Mouse (Mus musculus): ENCODE data around the gene Kcnq1. TPM values are rescaled to one million over a fixed set of nuclear protein-coding genes. Genes with fewer than 3 reads are reported as not detected.

Gene Kcnq1
- total RNA-seq (2021) = 1 to 10 TPM; 1.6 to 1.9 TPM
- long read RNA-seq, experiment 1, partial matches to known transcripts = 0 of 3 reads
- long read RNA-seq, experiment 1, other reads (novel, unspliced or antisense) = 3 of 3 reads
- long read RNA-seq, experiment 2 = 0 reads

DNA sequence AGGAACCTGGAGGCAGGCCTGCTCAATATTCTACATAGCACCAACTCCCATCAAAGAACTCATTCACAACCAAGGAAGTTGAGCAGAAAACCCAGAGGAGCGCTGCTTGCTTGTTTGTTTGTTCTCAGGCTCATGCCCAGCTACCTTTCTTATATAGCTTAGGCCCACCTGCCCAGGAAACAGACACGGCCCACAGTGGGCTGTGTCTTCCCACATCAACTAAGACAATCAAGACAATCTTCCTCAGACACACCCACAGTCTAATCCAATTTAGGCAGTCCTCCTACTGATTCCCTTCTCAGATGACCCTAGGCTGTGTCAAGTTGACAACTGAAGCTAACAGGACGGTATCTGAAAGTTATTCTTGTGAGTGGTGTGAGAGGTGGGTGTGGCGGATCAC, at the start of gene Kcnq1:
Kcnq1 (plus strand) TSS at position 301 of the 400 bp plus-strand sequence.
- no peak for DNase-seq

DNA sequence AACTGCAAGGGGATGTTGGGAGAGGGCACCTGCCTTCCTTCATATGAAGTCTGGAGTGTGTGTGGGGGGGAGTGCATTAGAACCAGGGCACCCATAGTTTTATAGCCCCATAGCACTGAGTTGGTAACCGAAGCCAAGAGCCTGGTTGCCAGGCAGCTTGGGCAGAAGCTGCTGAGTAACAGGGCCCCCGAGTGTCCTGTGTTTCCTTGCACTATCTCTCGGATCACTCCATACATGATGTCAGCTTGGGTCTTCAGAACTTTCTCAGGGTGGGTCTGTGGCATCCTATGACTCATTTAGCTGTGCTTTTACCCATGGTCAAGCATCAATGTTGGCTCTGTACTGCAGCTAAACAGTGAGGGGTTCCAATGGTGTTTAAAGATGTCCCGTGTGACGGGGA, 49.1 kb upstream of the Kcnq1 start:
- DNase-seq = no peak

DNA sequence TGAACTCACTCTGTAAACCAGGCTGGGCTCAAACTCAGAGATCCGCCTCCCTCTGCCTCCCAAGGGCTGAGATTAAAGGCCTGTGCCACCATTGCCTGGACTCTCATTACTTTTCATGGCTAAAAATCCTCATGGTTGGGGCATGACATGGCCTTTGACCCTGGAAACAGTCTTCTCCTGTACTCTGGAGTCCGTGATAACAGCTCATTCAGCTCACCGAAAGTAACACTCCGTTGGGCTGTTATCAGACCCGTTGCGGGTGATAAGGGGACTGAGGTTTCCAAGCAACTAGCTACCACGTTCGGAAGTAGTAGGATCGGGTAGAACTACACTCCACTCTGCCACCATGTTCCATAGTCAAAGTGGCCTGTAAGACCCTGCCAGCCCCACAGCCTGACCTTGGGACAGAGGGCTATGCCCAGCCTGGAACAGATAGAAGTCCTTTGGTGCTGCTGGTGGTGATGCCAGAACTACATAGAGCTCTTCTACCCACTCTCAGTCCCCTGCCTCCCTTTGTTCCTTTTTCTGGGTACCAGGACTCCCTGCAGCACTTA, 48.4 kb upstream of the Kcnq1 start:
- no peak for DNase-seq

DNA sequence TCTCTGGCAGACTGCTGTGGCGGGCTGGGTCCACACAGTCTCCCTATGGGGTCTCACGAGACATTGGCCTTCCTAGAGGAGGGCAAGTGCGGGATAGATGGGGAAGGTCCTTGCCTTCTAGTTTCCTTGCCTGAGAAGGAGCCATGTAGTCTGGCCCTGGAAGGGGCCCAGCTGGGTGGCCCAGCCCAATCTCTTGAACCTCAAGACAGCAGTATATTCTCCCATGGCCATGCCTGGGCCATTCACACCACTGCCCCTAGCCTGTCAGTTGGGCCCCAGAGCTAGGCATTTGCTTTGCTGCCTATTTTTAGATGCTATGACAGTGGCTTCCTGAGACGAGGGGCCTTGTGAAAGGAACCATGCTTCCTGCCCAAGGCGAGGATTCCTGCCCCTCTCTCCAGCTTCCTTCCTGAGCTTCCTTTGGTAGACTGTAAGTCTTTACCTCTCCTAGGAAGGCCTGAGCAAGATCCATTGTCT, 47.9 kb upstream of the Kcnq1 start:
- no peak for DNase-seq

DNA sequence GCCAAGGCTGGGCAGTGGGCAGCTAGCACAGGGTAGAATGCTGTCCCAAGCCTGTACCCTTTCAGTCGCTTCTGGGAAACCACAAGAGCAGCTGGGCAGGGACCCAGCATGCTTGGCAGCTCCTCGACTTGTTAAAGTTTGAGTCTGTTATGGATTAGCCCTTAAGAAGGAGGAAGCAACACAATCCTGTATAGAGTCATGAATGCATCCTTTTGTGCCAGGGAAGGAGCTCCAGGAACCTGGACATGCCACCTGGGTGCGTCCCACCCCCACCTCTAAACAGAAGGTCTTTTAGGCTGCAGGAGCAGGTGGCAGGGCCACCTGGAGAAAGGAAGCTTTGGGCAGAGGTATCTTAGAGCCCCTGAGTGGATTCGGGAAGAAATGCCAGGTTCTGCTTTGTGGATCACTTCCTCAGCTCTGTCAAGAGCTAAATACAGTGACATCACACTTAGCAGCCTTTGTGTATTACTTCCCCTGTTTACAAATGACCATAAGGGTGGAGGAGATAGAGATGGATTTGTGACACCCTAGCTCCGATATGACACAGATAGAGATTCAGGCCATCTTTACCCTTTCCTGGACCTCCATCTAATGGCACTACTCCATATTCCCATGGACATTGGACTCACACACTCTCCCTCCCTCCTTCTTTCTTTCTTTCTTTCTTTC, 46.8 kb upstream of the Kcnq1 start:
- DNase-seq = no peak

DNA sequence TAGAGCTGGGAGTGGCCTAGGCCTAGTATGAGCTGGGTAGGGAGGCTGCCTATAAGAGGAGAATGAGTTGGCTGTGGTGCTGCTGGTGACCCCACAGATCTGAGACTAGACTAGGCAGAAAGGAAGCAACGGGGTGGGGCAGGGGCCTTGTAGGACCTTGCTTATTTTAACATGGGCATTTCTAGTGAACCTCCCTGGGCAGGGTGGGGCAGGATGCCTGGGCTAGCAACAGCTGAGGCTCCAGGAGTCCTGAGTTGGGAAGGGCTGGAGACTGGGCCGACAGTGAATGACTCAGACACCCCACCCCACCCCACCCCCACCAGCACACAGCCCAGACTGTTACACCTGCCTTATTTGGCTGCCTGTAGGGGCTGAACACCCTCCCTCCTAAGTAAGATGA, 43.5 kb upstream of the Kcnq1 start:
- DNase-seq = no peak

DNA sequence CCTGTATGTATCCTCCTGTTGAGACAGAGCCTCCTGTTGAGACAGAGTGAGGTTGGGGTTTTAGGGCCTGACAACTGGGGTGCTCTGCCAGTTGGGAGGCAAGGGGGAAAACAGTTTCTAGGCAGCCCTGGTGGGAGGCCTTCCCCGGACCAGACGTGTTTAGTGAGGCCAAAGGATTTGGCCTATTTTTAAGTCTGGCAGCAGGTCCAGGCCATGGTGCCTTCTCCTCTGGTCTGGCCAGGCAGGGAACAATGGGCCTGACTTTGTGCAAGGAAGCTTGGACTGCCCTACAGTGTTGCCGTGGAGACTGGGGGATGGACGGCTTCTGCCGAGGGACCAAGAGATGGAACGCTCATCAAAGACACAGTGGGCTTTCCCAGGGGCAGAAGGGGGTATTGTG, 41.9 kb upstream of the Kcnq1 start:
- no peak for DNase-seq

DNA sequence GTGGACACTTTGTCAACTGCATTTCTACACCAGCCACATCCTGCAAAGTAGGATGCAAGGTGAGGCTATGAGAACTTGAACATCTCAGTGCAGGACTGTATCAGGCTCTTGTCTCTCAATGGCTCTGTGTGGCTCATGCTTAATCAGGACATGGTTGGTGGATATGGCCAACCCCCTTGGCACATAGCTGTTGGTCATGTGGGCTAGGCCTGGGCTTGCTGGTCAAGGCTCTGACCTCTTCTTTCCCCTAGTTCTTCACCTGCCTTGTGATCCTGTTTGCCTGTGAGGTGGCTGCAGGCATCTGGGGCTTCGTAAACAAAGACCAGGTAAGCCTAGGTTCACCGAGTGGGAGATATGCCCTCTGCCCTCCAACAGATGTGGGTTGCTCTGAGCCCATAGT, 40.5 kb upstream of the Kcnq1 start:
- no peak for DNase-seq

DNA sequence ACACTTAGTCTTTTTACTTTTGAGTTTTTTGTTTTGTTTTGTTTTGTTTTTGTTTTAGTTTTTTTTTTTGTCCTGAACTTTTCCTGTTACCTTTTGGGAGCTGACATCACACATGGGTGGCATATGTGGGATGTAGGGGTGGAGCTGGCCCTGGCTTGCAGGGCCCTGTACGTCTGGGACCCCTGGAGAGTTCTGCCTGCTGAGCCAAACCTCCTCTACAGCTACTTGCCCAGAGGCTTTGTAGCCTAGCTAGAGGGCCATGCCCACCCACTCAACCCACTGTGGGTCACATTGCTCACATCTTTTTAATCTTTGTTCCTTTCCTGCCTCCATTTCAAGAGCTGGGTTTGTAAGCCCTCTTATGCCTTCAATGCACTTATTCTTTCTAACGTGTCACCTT, 38.7 kb upstream of the Kcnq1 start:
- no peak for DNase-seq

DNA sequence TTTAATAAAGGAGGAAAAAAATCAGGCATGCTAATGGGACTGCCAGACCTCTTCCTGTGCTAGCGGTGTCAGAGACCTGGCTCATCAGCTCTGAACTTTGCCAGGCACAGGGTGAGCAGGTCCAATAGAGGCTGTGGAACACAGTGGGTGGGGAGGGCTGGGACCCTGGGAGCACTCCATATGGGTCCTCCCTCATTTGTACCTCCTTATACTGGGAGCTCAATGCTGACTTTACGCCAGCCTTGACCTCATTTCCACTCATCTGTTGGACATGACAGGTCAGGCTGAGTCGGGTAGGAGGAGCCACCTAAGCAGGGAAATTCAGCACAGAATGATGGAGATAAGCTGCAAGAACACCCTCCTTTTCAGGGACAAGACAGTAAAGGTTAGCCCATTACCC, 38.3 kb upstream of the Kcnq1 start:
- no peak for DNase-seq

DNA sequence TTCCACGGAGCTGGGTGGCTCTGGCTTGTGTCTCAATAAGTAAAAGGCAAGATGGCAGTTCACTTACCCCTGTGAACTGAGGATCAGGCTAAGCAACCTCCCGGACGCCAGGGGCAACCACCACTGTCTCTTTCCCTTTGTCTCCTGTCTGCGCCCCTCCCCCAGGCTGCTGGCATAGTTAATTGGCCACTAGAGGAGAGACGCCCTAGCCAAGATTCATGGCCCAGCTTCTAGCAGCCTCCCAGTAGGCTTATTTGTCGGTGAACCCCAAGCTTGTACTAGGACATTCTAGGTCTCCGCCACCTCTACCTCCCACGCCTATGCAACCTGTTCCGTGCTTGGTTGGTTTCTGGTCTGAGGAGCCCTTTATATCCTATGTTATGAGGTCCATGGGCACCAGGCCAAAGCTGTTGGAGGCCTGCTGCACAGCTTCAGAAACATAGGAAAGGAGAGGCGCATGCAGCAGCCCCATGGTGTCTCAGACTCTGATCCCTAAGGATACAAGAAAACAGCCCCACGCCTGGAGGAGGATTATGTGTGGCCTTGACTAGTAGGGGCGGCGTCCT, 37.8 kb upstream of the Kcnq1 start:
- DNase-seq = peak; percentile 69

DNA sequence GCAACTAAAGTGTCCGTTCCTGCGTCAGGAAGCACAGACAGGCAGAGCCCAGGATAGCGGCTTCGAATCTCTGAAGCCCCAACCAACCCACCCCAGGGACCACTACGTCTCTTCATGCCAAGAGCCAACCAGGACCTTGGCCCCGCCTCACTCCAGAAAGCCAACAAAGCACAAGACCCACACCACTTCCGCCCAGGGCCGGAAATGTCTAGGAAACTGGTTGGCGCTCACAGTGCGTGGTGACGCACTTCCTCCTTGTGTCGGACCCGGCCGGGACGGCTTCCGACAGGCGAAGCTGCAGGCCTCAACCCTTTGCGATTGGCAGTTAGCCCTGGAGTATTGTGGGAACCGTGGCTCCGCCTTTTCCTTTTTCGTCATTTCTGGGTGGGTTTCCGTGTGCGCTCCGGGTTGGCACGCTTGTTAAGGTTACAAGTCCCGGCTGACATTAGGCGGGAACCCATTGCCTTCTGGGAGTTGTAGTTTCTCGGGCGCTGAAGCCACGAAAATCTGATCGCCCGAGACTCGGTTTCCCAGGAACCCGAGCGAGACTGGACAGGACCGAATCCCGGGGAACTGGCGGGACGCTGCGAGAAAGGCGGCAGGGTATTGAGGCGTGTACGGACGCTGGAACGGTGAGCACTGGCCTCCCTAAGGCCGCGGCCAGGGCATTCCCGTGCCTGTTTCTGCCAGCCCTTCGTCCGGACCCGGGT, 37.1 kb upstream of the Kcnq1 start, which contains the start of gene Tssc4:
Tssc4 (plus strand) TSS at position 368 of the 710 bp plus-strand sequence.
- peak; percentile 95 for DNase-seq

DNA sequence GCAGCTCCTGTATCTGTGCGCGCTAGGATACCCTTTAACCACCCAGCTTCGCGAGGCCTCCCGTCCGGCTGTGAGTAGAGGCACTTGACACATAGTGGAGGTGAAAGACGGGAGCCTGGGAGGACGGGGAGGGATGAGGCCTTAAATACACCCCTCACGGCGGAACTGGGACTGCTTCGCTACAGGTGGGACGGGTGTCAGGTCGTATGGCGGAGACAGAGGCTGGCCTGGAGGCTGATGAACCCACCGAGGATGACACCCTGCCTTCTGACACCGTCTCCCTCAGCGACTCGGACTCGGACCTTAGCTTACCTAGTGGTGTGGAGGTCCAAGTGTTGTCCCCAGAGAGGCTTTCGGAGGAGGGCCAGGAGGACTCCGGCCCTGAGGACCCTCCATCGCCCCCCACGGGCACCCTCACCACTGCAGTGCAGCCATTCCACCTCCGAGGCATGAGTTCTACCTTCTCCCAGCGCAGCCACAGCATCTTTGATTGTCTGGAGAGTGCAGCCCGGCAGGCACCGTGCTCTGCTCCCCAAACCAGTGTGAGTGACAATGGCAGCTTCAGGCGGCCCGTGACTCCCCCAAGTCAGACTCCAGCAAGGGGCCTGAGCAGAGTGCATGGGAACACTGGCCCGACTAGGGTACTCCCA, 36.3 kb upstream of the Kcnq1 start:
- DNase-seq = no peak

DNA sequence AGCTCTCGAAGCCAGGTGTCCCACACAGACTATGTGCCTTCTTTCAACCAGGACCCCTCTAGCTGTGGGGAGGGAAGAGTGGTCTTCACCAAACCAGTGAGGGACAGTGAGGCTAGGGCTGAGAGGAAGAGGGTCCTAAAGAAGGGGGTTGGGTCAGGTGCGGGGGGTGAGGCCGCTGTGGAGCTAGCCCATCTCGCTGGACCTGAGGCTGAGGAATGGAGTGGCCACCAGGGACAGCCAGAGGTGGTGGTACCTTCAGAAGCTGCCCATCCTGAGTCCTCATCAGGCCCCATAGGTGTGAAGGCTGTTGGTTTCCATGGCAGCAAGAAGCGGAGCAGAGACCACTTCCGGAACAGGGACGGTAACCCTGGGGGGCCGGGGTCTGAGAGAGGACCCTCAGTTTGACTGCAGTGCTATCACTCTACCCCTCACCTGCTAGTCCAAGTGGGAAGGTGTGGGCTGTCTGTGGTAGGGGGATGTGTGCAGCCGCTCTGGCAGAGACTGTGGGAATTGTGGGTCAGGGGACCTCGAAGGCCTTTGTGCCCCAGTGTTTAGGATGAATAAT, 35.6 kb upstream of the Kcnq1 start:
- no peak for DNase-seq

DNA sequence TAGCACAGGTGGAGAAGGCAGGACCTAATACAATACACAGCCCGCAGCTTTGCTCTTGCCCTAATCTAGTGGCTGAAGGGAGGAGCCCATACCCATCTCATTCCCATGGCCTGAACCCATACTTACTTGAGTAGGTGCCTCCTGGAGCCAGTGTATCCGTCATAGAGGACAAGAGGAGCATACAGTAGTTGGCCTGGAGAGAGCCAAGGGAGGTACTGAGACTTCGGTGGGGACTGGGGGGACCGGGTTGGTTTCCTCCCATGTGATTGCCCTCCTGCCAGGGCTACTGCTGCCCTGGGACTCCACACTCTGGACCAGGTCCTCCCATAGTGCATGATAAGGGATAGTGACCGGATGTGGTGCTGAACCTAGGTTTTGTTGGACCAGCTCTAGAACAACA, 33.6 kb upstream of the Kcnq1 start:
- no peak for DNase-seq

DNA sequence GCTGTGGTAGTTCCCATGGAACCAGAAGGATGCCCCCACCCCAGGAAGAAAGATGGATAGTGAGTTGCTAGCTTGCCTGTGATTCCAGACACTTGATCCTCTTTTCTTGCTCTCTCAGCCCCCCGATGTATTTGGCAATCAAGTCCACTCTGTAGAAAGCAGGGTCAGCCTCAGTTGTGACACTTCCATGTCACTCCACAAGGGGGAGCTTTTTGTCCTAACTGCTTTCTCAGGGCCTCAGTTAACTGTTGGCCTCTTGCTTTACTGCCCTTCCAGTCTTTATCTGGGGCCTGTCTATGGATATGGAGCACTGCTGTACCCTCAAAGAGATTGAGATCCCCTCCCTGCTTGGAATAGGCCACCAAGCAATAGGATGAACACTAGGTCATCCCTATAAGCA, 33.1 kb upstream of the Kcnq1 start:
- DNase-seq = peak; percentile 53

DNA sequence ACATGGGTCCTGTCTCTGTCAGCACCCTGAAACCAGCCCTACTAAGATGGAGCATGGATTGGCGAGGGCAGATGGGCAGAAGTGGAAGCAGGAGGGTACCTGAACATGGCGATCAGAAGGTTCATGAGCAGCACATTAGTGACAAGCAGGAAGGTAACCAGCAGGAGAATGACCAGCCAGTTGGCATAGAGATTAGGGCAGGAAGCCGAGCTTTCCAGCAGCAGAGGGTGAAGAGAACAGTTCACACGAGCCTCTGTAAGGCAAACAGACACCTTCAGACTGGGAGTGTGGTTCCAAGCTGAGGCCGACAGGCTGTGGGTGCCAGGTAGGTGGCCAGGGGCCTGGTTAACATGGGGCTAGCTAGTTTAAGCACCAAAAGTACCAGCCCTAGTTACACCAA, 30.8 kb upstream of the Kcnq1 start:
- DNase-seq = no peak

DNA sequence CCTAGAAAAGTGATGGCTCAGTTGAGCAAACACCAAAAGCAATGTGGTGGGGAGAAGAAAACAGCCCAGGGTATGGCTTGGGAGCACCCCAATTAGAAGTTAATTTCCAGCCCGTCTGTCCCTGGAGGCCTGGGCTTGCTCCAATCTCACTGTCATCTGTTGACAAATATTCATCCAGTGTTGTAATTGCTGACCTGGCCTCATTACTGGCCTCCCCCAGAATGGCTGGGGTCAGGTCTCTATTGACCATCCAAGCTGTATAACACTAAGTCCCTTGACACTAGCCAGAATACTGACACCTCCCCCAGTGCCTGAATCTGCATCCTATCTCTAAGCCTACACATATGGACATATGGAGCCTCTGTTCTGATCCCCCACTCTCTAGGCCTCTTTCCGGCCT, 28.8 kb upstream of the Kcnq1 start:
- no peak for DNase-seq

DNA sequence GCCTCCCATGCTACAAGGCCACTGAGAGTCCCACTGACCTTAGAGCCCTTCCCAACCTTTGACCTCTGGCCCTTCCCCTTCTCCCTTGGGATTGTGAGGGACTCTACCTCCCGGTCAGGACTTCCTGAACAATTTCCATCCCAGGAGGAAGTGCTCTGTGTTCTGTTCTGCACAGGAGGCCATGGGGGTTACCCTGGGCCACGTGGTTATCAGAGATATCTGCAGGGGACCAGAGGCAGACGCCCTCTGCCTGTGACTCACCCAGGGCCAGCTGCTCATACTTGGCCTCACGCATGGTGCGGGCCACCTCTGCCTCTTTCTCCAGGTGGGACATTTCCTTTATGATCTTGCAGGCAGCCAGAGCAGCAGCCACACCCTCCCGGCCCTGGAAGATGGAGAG, 24.1 kb upstream of the Kcnq1 start:
- no peak for DNase-seq

DNA sequence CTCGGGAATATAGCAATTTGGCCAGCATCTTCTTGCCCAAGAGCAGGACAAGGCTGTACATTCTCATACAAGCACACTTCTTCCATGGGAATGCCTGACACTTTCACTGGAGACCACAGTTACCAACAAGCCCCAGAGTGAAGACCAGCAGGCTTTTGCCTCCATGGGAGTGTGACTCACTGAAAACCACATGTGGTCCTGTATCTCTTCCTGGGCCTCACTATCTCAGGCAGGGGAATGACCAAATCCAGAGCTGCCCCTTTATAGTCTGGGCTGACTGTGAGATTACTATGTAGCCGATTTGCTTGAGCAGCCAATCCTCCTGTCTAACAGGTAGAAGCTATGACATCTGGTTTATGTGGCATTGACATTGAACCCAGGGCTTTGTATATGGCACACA, 22.5 kb upstream of the Kcnq1 start:
- no peak for DNase-seq

DNA sequence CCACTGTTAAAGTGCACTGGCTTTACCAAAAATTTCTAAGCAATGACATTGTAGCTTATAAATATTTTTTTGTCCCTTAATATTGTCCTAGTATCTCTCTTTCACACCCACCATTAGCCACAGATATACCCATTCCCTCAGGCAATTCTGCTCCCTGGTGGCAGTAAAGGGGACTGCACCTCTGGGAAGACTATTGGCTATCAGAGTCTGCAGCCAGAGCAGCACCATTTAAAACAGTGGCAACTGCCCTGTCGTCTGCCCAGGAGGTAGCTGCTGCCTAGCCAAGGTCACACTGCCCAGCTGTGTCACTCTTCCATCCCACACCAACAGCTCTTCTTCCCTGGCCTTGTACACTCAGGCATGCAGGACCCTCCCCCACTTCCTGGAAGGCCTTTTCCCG, 19.8 kb upstream of the Kcnq1 start:
- DNase-seq = peak; percentile 81

DNA sequence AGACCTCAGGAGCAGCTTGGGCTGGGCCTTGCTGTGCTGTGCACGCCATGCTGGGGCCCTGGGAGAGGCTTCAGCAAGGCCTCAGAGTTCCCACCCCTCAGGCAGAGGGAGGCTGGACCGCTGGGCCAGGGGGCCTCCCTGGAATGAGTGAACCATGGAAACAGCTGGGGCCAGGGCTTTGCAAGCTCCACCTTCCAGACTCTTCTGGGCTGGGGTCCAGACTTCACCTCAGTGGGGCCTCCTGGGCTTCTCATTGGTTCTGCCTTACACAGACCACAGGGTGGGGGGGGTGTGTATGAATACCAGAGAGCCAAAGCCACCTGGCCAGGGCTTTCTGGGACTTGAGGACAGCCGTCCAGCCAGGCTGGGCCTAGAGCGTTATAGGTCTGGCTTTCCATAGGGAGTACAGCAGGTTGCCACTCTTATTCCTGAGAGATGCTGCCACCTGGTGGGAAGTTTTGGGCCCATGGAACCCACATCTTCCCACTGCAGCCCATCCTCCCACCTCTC, 19.0 kb upstream of the Kcnq1 start:
- peak; percentile 51 for DNase-seq

Measured in gastrocnemius, postnatal 10 days (tissue).